Mouse (Mus musculus) cerebellum, adult 2 months (tissue): Measurements from ENCODE around the gene Nek6.

Experiments
- CTCF ChIP-seq: fragments of 200-500 bp; IDR thresholded peaks from 2 replicates; pipeline ENCODE4 v1.5.1; 2011; ENCODE audit warnings: low read depth, mild to moderate bottlenecking, control low read depth, low read length, moderate library complexity, borderline replicate concordance; ENCODE audit not compliant: insufficient read depth
- POLR2A ChIP-seq: fragments of 200-500 bp; IDR thresholded peaks from 2 replicates; pipeline ENCODE4 v1.6.1; 2011; ENCODE audit warnings: low read length, control low read depth, borderline replicate concordance; ENCODE audit not compliant: insufficient read depth

- TF ChIP-seq CTCF (no peak), POLR2A (no peak)
Measured at GRCm38 (mm10) chr2:38471745-38472144, 39.7 kb upstream of the Nek6 start.
